Mouse (Mus musculus): ENCODE measurements around the gene Dmd. TPM values are rescaled to one million over a fixed set of nuclear protein-coding genes. Genes with fewer than 3 reads are reported as not detected.
"Not testable (repeated sequence)": the region's sequence is repeated elsewhere in the genome, so short reads cannot be mapped to it uniquely, and the experiment has no call there.

Dmd gene
- polyA plus RNA-seq, 1 experiment = 13.8 TPM

DNA sequence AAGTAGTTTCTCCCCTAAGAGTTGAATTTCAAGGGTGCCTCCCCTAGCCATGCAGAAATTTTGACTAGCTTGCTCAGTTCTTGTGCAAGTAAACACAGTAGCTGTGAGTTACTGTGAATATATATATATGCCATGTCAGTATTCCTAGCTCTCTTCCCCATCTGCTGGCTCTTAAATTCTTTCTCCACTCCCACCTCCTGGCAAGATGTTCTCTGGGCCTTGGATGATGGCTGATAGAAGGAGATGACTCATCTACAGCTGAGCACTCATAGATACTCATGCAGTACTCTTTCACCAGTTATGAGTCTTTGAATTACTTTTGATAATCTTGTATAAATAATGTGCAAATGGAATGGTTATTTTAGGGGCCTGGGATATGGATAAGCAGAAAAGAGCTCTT is 737.9 kb downstream of the Dmd start:
- TF ChIP-seq CTCF (IDR thresholded peaks at IDR 0.05; ENCODE audit: insufficient read depth, low read length) = no peak
- no peak for TF ChIP-seq POLR2A (IDR thresholded peaks at IDR 0.05; ENCODE audit: borderline replicate concordance, extremely low read depth, low read depth, low read length)
- H3K4me1 ChIP-seq (ENCODE audit: control insufficient read depth, insufficient read depth, low read length) = no peaks in the 10 kb centered on the region
- H3K4me3 ChIP-seq (replicated peaks; ENCODE audit: extremely low read depth, low read depth, low read length) = no peak overlapping the region
- DNase-seq = no peak

DNA sequence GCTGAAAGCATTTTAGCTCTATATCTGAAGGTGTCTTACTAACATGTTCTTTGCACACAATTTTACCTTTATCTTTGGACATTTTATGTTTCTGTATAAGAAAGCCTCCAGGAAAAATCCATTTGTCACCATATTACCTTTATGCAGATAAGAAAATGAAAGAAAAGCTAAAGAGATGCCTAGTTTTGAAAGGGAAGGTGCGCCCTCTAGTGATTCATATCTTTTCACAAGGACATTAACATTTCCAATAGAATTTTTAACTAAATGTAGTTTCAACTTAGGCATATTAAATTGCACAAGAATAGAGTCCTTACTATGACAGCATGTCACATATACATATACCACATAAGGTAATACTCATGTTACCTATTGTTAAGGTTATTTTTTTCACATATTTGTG is 791.9 kb downstream of the Dmd start:
- TF ChIP-seq CTCF (IDR thresholded peaks at IDR 0.05; ENCODE audit: insufficient read depth, low read length) (no peak), POLR2A (IDR thresholded peaks at IDR 0.05; ENCODE audit: borderline replicate concordance, extremely low read depth, low read depth, low read length) (no peak)
- Histone ChIP-seq H3K4me3 (replicated peaks; ENCODE audit: extremely low read depth, low read depth, low read length) (no peak overlapping the region), H3K4me1 (ENCODE audit: control insufficient read depth, insufficient read depth, low read length) (no peaks in the 10 kb centered on the region)
- DNase-seq = no peak
- WGBS = 13% methylated on average over 1 of the region's 1 CpGs

DNA sequence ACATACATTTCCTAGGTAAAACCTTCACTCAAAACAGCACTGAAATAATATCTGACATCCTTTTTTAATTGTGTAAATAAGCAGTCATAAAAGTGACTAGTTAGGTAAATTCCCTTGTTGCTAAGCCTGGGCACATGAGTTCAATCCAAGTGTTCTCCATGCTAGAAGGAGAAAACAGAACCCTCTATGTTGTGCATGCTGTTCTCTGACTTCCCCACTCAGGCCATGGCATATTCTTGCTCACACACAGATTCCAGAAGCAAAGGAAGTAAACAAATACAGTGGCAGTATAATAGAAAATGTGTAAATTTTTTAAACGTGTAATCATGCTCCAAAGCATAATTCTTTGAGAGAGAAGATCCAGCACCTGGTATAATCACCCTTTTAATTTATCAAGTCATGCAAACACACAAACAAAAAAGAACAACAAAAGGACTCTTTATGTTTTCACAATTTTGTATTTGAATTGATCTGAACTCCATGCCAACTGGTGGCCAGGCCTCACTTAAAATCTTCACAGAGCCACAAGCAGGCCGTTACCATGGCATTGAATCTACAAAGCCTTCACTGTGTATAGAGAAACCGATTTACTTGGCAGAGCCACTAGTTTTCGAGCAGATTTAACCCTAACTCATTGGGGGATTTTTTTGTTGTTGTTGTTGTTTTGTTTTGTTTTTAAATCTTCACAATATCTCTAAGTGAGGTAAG is 797.8 kb downstream of the Dmd start:
- Histone ChIP-seq H3K4me1 (ENCODE audit: control insufficient read depth, insufficient read depth, low read length) (no peaks in the 10 kb centered on the region), H3K4me3 (replicated peaks; ENCODE audit: extremely low read depth, low read depth, low read length) (no peak overlapping the region)
- no peak for DNase-seq
- WGBS = 46% methylated on average over 4 of the region's 4 CpGs
- TF ChIP-seq POLR2A (IDR thresholded peaks at IDR 0.05; ENCODE audit: borderline replicate concordance, extremely low read depth, low read depth, low read length) = no peak
- TF ChIP-seq CTCF (IDR thresholded peaks at IDR 0.05; ENCODE audit: insufficient read depth, low read length) = no peak

DNA sequence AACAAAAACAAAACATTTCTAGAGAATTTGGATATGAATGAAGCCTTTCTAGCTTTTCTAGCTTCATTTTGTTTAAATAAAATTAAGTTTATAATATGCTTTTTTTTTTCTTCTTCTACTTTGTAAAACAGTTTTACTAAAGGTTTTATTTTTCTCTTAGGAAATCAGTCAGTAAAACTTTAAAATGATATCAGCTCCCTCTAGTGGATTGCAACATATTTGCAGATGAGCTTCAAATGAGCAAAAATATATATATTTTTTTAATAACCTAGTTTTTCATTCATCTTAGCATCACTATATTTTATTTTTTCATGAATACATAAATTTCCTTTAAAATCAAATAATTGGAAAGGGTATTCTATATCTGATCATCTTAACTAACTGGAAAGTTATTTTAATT is 838.7 kb downstream of the Dmd start:
- no peak overlapping the region for H3K4me3 ChIP-seq (replicated peaks; ENCODE audit: extremely low read depth, low read depth, low read length)
- no peaks in the 10 kb centered on the region for H3K4me1 ChIP-seq (ENCODE audit: control insufficient read depth, insufficient read depth, low read length)
- TF ChIP-seq POLR2A (IDR thresholded peaks at IDR 0.05; ENCODE audit: borderline replicate concordance, extremely low read depth, low read depth, low read length) (no peak), CTCF (IDR thresholded peaks at IDR 0.05; ENCODE audit: insufficient read depth, low read length) (no peak)
- DNase-seq = no peak

DNA sequence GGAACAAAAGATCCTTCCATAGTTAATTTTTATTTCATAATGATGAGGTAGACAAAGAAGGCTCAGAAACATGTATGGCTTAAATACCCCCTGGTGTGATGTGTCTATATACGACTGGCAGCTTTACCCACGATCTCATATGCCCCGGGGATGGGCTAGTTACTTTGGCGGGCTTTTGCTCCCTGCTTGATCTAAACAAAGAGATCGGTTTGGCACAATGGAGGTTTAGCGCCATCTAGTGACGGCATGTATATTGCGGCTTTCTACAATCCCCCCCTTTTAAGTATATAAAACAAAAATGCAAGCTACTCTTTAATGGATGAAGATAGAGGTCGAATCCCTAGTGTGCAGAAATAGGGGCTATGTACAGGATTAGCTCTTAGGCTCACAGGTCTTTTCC is 918.8 kb downstream of the Dmd start:
- not testable (repeated sequence) for DNase-seq; H3K4me3 ChIP-seq (replicated peaks; ENCODE audit: extremely low read depth, low read depth, low read length); H3K4me1 ChIP-seq (ENCODE audit: control insufficient read depth, insufficient read depth, low read length)
- WGBS = 42% methylated on average over 9 of the region's 9 CpGs
- TF ChIP-seq CTCF (IDR thresholded peaks at IDR 0.05; ENCODE audit: insufficient read depth, low read length) = 0 out of 2 replicates have a peak, but pooled peaks have one; percentile 2

DNA sequence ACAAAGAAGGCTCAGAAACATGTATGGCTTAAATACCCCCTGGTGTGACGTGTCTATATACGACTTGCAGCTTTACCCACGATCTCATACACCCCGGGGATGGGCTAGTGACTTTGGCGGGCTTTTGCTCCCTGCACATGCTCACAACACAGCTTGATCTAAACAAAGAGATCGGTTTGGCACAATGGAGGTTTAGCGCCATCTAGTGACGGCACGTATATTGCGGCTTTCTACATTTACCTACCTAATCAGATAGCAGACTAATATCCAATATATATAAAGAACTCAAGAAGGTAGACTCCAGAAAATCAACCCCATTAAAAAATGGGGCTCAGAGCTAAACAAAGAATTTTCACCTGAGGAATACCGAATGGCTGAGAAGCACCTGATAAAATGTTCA is 926.7 kb downstream of the Dmd start:
- H3K4me1 ChIP-seq (ENCODE audit: control insufficient read depth, insufficient read depth, low read length); DNase-seq; H3K4me3 ChIP-seq (replicated peaks; ENCODE audit: extremely low read depth, low read depth, low read length): not testable (repeated sequence)
- WGBS = 78% methylated on average over 11 of the region's 11 CpGs

DNA sequence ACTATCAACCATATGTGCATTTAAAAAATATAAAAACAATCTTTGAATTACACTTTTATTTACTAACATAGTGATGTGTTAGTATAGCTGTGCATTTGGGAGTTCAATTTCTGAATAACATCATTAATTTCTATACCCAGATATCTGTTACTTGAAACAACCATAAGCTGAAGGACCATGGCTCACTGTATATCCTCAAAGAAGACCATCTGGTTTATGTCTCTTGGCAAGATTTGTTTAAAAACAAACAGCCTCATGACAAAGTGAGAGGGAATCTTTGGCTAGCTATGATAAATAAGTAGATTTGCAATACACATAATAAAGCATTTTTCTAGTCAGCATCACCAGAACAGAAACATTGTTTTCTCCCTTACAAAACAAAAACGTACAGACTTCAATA is 1027.2 kb downstream of the Dmd start:
- WGBS = 37% methylated on average over 1 of the region's 1 CpGs
- H3K4me3 ChIP-seq (replicated peaks; ENCODE audit: extremely low read depth, low read depth, low read length) = no peak overlapping the region
- TF ChIP-seq POLR2A (IDR thresholded peaks at IDR 0.05; ENCODE audit: borderline replicate concordance, extremely low read depth, low read depth, low read length) (no peak), CTCF (IDR thresholded peaks at IDR 0.05; ENCODE audit: insufficient read depth, low read length) (no peak)
- no peaks in the 10 kb centered on the region for H3K4me1 ChIP-seq (ENCODE audit: control insufficient read depth, insufficient read depth, low read length)
- no peak for DNase-seq

DNA sequence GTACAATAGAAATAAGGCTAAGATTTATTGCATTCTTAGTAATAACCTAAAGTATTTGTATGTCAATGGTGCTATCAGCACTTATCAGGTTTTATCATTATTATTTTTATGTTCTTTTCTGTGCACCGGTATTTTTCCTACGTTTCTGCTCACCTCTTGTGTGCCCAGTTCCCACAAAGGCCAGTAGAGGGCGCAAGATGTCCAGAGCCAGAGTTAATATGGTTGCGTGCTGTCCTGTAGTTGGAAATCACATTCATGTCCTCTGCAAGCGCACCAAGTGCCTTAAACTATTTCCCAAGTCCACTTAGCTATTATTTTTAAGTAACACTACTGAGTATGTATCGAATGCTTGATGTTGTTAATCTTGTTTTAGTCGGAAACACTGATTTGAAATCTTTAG is 1052.6 kb downstream of the Dmd start:
- peak; percentile 5 for DNase-seq
- no peaks in the 10 kb centered on the region for H3K4me1 ChIP-seq (ENCODE audit: control insufficient read depth, insufficient read depth, low read length)
- TF ChIP-seq CTCF (IDR thresholded peaks at IDR 0.05; ENCODE audit: insufficient read depth, low read length) (peak; percentile 68), POLR2A (IDR thresholded peaks at IDR 0.05; ENCODE audit: borderline replicate concordance, extremely low read depth, low read depth, low read length) (no peak)
- WGBS = 40% methylated on average over 7 of the region's 7 CpGs
- no peak overlapping the region for H3K4me3 ChIP-seq (replicated peaks; ENCODE audit: extremely low read depth, low read depth, low read length)

DNA sequence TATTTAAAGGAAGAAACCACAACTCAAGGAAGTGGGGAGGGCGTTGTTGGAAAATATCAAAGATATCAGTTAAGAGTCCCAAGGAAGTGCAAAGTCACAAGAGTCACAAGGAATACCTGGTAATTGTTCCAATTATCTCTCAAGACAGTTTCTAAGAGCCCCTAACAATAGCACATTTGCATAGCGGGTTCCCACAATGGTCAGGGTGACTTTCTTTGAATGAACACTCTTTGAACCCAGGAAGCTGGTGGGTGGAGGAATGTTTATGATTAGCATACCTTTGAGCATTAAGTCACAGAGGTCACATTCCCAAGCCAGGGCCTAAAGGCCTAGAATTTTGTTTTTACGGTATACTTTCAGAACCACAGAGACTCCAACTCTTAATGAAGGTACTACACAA is 1113.8 kb downstream of the Dmd start:
- H3K4me3 ChIP-seq (replicated peaks; ENCODE audit: extremely low read depth, low read depth, low read length); DNase-seq; H3K4me1 ChIP-seq (ENCODE audit: control insufficient read depth, insufficient read depth, low read length): not testable (repeated sequence)
- 88% methylated on average over 3 of the region's 3 CpGs for WGBS

DNA sequence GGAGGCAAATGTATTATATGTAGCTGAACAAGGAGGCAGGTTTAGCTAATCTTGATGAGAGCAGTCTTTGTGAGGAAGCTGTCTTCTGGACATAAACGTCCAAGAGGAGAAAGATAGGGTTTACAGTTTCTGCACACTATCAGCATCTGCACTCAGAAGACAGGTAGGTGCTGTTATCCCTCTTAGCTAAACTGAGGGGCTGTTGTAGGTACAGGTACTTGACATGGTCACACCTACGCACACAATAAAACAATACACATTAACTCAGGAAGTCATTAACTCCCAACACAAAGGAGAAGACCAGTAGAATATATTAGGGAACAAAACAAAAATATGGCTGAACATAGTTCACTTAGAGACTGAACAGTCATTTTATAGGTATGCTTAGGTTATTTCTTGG is 1217.2 kb downstream of the Dmd start:
- no peak overlapping the region for H3K4me3 ChIP-seq (replicated peaks; ENCODE audit: extremely low read depth, low read depth, low read length)
- no peak for TF ChIP-seq CTCF (IDR thresholded peaks at IDR 0.05; ENCODE audit: insufficient read depth, low read length)
- no peak for TF ChIP-seq POLR2A (IDR thresholded peaks at IDR 0.05; ENCODE audit: borderline replicate concordance, extremely low read depth, low read depth, low read length)
- H3K4me1 ChIP-seq (ENCODE audit: control insufficient read depth, insufficient read depth, low read length) = no peaks in the 10 kb centered on the region
- 56% methylated on average over 2 of the region's 2 CpGs for WGBS
- DNase-seq = no peak
